Mouse (Mus musculus) limb, embryonic 14.5 days (tissue): ENCODE measurements at regions not wholly inside any gene's neighbourhood (a gene's known extent, or its start where the extent isn't known, plus 50 kb on each side); places are given as distances from the start of the nearest gene placed in this dataset.
"Not testable (repeated sequence)": the region's sequence is repeated elsewhere in the genome, so short reads cannot be mapped to it uniquely, and the experiment has no call there.

Experiments used
- ATAC-seq: fragments of 200-750 bp; cut with Nextera tagmentation; 2 replicates; pipeline ENCODE4 v1.8.0; 2017; ENCODE audit warnings: low read depth, moderate number of reproducible peaks, moderate TSS enrichment; ENCODE audit not compliant: low FRiP score
- DNase-seq: peaks from one replicate; pipeline ENCODE4 v3.0.0-alpha.2; 2015; ENCODE audit warnings: low spot score
- H3K27ac ChIP-seq: fragments of 300-500 bp; sonication (generic); replicated peaks from 2 replicates; pipeline ENCODE4 v1.5.1; 2014; ENCODE audit warnings: low read depth, mild to moderate bottlenecking, low read length, moderate library complexity, mixed read lengths
- H3K27me3 ChIP-seq: fragments of 300-500 bp; sonication (generic); 2 replicates; pipeline ENCODE4 v1.6.1; 2014; ENCODE audit warnings: low read length, mixed read lengths; ENCODE audit not compliant: control insufficient read depth, insufficient read depth
- H3K36me3 ChIP-seq: fragments of 300-500 bp; sonication (generic); 2 replicates; pipeline ENCODE4 v1.6.1; 2014; ENCODE audit warnings: mild to moderate bottlenecking, low read length, moderate library complexity, mixed read lengths; ENCODE audit not compliant: control insufficient read depth, insufficient read depth
- H3K4me1 ChIP-seq: fragments of 300-500 bp; sonication (generic); 2 replicates; pipeline ENCODE4 v1.6.1; 2014; ENCODE audit warnings: antibody characterized with exemption, low read length, mixed read lengths; ENCODE audit not compliant: control insufficient read depth, insufficient read depth
- H3K4me2 ChIP-seq: fragments of 300-500 bp; sonication (generic); replicated peaks from 2 replicates; pipeline ENCODE4 v1.6.1; 2014; ENCODE audit warnings: low read depth, mild to moderate bottlenecking, low read length, moderate library complexity; ENCODE audit not compliant: severe bottlenecking
- H3K4me3 ChIP-seq: fragments of 300-500 bp; sonication (generic); replicated peaks from 2 replicates; pipeline ENCODE4 v1.5.1; 2014; ENCODE audit warnings: low read length
- H3K9ac ChIP-seq: fragments of 300-500 bp; sonication (generic); 2 replicates; pipeline ENCODE4 v1.6.1; 2014; ENCODE audit warnings: mild to moderate bottlenecking, low read depth, low read length, moderate library complexity; ENCODE audit not compliant: severe bottlenecking
- H3K9me3 ChIP-seq: fragments of 300-500 bp; sonication (generic); 2 replicates; pipeline ENCODE4 v1.6.1; 2016; ENCODE audit warnings: low read length; ENCODE audit not compliant: control insufficient read depth
- POLR2A ChIP-seq: fragments of 200-500 bp; IDR thresholded peaks from 2 replicates; pipeline ENCODE4 v1.8.0; 2012; ENCODE audit warnings: inconsistent platforms, mild to moderate bottlenecking, moderate library complexity, borderline replicate concordance; ENCODE audit not compliant: insufficient read depth, insufficient read length; ENCODE audit errors: extremely low read depth
- WGBS: fragments of 180-500 bp; shearing (Covaris S2); extraction: QIAGEN DNeasy Blood & Tissue Kit; methylation state at CpG from one replicate; pipeline ENCODE4 v1.1.7; 2014; 5-methylcytosine and 5-hydroxymethylcytosine counted together

GRCm38 (mm10) chr16:12700088-12700487 is 409.4 kb upstream of the Ercc4 start:
- H3K9me3 ChIP-seq, result no peaks in the 10 kb centered on the region
- H3K27ac ChIP-seq, result no peak overlapping the region
- 83% methylated on average over 10 of the region's 10 CpGs for WGBS
- no peaks in the 10 kb centered on the region for H3K36me3 ChIP-seq
- no peak overlapping the region for H3K4me2 ChIP-seq
- DNase-seq, result no peak
- no peak overlapping the region for H3K4me3 ChIP-seq
- no peak overlapping the region for H3K9ac ChIP-seq
- no peak for TF ChIP-seq POLR2A
- no peaks in the 10 kb centered on the region for H3K4me1 ChIP-seq
- H3K27me3 ChIP-seq, result no peaks in the 10 kb centered on the region
- no peak for ATAC-seq

GRCm38 (mm10) chr16:12703818-12704590 is 405.5 kb upstream of the Ercc4 start:
- H3K9ac ChIP-seq, result no peak overlapping the region
- H3K4me2 ChIP-seq, result no peak overlapping the region
- H3K4me1 ChIP-seq, result no peaks in the 10 kb centered on the region
- H3K9me3 ChIP-seq, result no peaks in the 10 kb centered on the region
- ATAC-seq (no peak), DNase-seq (no peak)
- TF ChIP-seq POLR2A, result no peak
- no peaks in the 10 kb centered on the region for H3K36me3 ChIP-seq
- no peak overlapping the region for H3K4me3 ChIP-seq
- H3K27ac ChIP-seq, result no peak overlapping the region
- 81% methylated on average over 9 of the region's 9 CpGs for WGBS
- no peaks in the 10 kb centered on the region for H3K27me3 ChIP-seq

DNA sequence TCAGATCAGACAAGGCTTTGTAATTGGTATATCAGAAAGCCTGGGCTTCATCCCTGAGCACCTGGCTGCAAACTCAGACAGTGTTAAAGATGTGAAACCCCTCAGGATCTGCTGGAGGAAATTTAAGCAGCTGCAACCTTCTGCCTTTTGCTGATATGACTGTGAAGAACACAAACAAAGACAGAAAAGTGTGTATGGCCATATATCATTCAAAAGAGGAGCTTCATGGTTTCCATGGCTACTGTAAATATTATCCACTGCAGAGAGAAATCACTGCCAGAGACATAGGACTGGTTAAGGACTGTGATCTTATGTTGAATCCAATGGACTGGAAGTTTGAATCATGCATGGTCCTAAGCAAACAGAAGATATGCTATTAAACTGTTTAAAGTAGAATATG is 402.6 kb upstream of the Ercc4 start:
- Histone ChIP-seq H3K36me3 (no peaks in the 10 kb centered on the region), H3K27ac (no peak overlapping the region), H3K27me3 (no peaks in the 10 kb centered on the region), H3K9me3 (no peaks in the 10 kb centered on the region), H3K9ac (no peak overlapping the region), H3K4me3 (no peak overlapping the region), H3K4me2 (no peak overlapping the region), H3K4me1 (no peaks in the 10 kb centered on the region)
- no peak for TF ChIP-seq POLR2A
- ATAC-seq (no peak), DNase-seq (no peak)

DNA sequence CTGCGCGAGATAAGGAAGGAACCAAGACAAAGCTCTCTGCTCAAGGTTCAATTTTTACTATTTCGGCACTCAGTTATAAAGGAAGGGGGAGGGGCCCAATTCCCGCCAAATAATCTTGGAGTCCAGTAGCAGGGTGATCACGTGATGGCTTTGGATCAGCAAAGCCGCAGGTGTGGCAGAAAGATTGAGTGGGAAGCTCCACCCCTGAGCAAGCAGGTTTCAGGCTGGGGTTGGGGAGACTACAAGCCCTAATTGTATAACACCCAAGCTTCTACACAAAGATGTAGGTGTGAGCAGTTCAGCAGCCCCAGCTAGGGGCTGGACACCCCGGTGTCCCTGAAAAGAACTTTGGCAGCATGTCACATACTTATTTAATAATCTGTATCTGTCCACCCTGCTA is 388.1 kb upstream of the Ercc4 start:
- H3K9ac ChIP-seq, H3K4me2 ChIP-seq, H3K4me3 ChIP-seq, H3K9me3 ChIP-seq, DNase-seq, ATAC-seq, H3K36me3 ChIP-seq, H3K4me1 ChIP-seq, H3K27me3 ChIP-seq, H3K27ac ChIP-seq: not testable (repeated sequence)
- WGBS, result 75% methylated on average over 3 of the region's 7 CpGs

DNA sequence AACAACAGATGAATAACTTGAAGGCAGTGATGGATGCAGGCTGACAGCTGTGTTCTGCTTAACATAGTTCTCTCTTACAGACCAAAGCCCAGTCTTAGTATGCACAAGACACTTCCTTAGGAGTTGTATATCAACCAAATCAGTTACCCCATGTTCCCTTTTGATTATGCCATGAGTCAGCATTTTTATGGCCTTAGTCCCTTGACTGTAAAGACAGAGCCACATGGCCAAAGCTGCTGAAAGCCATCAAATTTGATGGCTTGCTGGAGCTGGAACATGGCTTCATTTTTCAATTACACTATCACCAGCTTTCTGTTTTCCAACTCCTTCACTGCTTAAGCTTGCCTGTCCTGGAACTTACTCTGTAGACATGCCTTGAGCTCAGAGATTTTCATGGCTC is 383.4 kb upstream of the Ercc4 start:
- DNase-seq, result no peak
- Histone ChIP-seq H3K9me3 (no peaks in the 10 kb centered on the region), H3K27me3 (no peaks in the 10 kb centered on the region), H3K36me3 (no peaks in the 10 kb centered on the region), H3K4me1 (no peaks in the 10 kb centered on the region), H3K9ac (no peak overlapping the region), H3K4me3 (no peak overlapping the region), H3K4me2 (no peak overlapping the region), H3K27ac (no peak overlapping the region)
- no peak for ATAC-seq
- no peak for TF ChIP-seq POLR2A

DNA sequence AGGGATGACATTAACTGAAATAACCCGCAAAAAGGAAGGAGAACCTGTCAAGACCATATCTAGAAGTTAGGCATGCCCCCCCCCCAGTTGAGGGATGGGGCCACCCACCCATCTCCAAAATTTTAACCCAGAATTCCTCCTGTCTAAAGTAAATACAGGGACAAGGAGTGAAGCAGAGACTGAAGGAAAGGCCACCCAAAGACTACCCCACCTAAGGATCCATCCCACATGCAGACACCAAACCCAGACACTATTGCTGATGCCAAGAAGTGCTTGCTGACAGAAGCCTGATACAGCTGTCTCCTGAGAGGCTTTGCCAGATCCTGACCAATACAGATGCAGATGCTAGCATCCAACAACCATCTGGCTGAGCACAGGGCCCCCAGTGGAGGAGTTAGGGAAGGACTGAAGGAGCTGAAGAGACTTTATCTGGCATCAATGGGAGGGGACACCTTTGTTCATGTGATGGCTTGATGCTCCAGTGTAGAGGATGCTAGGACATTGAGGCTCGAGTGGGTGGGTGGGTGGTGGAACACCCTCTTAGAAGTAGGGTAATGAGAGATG is 379.2 kb upstream of the Ercc4 start:
- H3K27me3 ChIP-seq, ATAC-seq, H3K4me1 ChIP-seq, H3K9me3 ChIP-seq, H3K36me3 ChIP-seq, H3K27ac ChIP-seq, H3K4me2 ChIP-seq, H3K4me3 ChIP-seq, DNase-seq, H3K9ac ChIP-seq: not testable (repeated sequence)
- 85% methylated on average over 2 of the region's 2 CpGs for WGBS
